Mouse (Mus musculus) erythroblast, adult 5-6 weeks (primary cell): ENCODE measurements around the gene Xntrpc. TPM values are rescaled to one million over a fixed set of nuclear protein-coding genes. Genes with fewer than 3 reads are reported as not detected.
"Not testable (repeated sequence)": the region's sequence is repeated elsewhere in the genome, so short reads cannot be mapped to it uniquely, and the experiment has no call there.

Source experiments
- ATAC-seq: replicated peaks from 2 replicates; pipeline ENCODE4 v1.8.0; 2016; ENCODE audit warnings: moderate number of reproducible peaks, mild to moderate bottlenecking, moderate TSS enrichment, inconsistent platforms; ENCODE audit not compliant: poor library complexity, low FRiP score, severe bottlenecking
- total RNA-seq, 2 experiments: library from RNA; stranded (forward) in 1 of 2; stranded (reverse) in 1 of 2; fragments of 150-400 nt in 1 of 2; fragments of 200-764, 138-1000 nt in 1 of 2; gene quantifications; 2 replicates each; pipeline versions ENCODE4 v1.2.3 to v1.2.4; 2015 to 2017; ENCODE audit warnings: low replicate concordance in 2 of 2

Gene Xntrpc
- 1.3 TPM in 1 of 2 replicates, not detected in the other for total RNA-seq (2015; ENCODE audit: low replicate concordance)
- 0.70 and 1.1 TPM in 2 replicates for total RNA-seq (2017; ENCODE audit: low replicate concordance)

DNA sequence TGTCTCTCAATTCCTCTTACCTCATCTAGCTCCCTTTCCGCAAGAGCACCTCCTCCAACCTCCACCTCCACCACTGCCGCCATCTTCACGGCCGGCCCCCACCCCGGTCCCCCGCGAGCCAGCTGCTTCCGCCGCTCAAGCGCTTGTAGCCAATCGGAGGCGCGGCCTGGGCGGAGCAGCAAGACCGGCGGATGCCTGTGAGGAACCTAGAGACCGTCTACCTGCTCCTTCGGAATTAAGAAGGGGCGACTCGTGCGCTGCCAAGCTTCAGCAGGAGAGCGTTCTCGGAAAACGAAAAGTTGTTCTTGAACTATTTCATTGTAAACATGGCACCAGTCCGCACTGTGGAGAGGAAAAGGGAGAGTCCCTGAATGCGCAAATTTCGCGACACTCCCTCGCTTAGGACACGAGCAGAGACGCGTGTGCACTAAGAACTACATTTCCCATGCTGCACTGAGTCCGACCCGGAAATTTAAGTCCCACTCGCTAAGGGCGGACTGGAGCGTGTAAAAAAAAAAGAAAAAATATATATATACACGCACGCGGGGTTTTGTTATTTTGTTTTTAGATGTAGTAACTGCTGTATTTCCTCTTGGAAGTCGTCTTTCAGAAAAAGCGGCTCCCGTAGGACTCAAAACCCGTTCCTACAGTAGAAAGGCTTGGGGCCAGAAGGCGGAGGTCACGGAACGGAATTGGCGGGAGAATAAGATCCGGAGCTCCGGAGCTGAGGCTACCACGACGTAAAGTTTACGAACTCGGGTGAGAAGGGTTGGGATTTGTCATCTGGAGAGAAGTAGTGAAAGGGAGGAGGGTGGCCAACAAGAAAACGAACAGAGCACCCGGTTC lies at the start of gene Xntrpc, which contains the start of the genes Rnf121 and Xndc1:
TSS of gene Xntrpc (plus strand) at position 668 of the 846 bp plus-strand sequence.
TSS of gene Rnf121 (minus strand) at position 424 of the 846 bp plus-strand sequence.
TSS of gene Xndc1 (plus strand) at position 466 of the 846 bp plus-strand sequence.
- peak; percentile 97 for ATAC-seq

DNA sequence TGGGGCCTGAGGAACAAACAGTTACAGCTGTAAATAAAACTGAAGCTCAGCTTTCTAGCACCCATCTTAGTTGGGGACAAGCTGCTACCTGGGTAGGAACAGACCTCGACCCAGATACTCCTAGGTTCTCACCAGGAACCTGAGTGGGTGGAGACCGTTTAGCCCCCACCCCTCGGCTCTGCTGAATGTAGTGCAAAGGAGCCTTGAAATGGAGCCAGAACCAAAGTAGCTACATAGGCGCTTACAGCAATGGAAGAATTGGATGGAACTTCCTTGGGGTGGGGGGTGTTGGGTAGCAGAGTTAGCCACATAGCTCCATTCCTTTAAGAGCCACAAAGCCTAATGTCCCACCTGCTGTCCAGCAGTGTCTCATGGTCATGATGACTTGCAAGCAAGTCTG lies 48.6 kb upstream of the Xntrpc start:
- ATAC-seq = peak; percentile 33

DNA sequence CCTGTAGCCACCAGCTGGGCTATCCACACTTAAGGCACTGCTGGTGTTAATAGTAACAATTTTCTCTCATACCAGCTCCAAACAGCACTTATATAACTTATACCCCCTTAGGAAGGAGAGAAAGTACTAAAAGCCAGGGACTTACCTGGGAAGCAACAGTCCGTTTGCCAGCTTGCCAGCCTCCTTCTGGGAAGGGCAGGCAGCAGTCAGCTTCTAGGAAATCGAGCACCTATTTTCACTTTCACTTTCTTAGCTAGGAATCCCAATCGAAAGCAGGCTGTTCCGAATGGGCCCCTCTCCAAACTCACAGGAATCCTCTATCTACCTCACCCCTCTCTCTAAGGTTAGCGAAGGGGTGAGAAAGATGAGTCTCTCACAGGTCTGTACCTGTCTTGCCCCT lies 48.1 kb upstream of the Xntrpc start:
- peak; percentile 36; the same call in 1 of the 2 replicates for ATAC-seq

DNA sequence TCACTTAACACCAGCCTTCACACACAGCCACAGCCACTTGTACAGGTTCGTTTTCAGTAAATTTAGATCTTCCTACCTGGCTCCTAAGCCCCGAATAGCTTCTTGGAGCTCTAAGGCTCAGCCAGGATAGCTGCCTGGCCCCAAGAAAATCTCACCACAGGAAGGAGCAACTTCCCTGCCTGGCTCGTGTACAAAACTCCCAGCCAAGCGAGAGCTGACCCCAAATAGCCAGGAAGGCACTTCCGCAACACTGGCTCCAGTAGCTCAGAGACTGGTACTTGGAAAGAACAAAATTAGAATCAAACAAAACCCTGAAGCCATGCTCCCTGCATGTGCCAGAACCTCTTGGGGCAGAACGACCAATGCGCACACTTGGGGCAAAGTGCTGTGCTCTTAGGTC lies 47.5 kb upstream of the Xntrpc start:
- no peak for ATAC-seq

DNA sequence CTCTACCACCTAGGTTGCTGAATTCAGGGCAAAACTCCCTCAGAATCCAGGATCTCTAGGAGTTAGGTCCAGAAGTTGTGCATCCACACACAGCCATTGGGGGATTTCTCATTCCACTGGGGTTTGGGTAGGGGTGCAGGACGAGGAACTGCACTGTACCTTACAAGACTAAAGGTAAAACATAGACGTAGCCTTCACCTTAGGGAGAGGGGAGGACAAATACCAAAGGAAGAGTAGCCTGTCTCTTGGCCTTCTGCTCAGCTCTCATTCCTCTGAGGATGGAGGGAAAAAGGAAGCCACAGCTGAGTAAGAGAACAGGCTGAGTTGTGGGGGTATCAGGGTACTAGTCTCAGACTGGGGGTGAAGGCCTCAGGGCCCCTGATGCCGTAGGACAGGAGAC lies 46.9 kb upstream of the Xntrpc start, which contains the start of gene Il18bp:
TSS of gene Il18bp (minus strand) at position 101 of the 400 bp plus-strand sequence.
- no peak for ATAC-seq

DNA sequence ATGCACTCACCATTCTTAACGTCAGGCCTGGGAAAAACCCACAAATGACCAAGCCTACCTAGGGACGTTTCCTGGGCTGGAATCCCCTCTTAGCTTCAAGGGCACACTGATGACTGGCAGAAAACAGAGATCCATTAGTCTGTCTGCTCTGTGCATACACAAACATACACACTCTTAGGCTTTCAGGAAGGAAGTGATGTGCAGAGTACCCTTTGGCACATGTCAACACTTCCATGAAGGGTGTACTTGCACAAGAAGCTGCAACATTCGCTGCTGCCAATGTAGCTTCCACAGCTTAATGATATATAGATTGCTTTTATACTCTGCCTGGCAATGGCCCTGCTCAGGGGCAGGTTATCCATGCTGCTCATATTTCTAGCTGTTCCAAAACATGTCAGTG lies 46.2 kb upstream of the Xntrpc start:
- ATAC-seq = no peak

DNA sequence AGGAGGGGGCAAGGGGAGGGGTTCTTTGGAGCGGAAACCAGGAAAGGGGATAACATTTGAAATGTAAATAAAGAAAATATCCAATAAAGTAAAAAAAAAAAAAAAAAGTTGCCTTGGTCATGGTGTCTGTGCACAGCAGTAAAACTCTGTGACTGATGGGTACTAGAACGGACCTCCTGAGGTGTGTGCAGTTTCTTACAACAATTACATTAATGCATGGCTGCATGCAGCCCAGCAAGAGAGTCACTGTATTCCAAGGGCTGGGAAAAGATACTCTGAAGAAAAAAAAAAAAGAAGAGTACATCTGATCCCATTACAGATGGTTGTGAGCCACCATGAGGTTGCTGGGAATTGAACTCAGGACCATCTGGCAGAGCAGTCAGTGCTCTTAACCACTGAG lies 44.6 kb upstream of the Xntrpc start:
- not testable (repeated sequence) for ATAC-seq

DNA sequence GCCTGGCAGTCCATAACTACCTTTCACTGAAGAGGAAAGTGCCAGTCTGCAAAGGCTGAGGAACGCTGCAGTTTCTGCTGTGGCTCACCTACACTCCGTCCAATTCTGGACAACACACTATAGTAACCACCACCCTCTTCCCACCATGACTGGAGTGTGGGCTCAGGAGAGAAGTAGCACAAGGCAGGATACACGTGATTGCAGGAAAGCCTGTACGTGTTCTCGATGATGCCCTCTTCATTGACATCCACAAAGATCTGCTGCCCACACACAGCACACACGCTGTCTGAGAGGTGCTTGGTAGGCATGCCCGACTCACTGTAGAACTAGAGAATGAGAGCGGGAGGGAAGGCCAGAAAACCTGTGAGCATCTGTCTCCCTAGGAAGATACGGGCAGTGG lies 41.7 kb upstream of the Xntrpc start:
- ATAC-seq = no peak

DNA sequence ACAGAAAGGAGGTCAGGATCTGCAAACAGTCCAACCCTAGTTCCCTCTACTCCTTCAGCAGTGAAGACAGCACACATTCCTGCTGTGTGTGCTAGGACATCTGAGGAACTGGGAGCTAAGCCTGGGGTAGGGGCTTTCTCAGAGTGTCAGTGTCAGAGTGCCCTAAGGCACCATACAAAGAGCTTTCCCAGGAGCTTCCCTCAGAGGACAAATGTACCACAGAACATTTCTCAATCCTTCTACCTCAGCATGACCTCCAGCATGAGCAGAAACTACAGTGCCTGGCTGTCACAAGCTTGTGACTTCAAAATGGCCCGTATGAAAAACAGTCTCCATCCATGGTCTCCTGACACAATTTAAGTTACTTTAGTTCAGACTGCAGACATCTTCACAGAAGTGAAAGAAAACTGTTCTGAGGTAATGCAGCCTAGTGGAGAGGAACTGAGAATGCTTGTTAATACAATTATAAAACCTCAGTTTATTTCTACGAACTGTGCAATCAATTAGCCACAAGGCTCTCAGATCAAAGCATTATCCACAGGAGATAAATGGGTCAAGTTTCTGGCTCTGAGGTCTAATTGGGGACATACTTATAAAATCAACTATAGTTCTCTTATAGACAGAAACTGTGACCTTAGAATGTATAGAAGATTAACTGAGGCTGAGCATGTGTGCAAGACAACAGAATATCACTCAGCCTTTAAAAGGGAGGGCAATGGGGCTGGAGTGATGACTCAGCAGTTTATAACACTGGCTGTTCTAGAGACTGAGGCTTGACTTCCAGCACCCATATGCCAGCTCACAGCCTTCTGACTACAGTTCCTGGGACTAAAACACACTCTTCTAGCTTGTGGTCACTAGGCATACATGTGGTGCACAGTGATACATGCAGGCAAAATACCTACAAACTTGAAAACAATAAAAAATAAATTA lies 40.1 kb upstream of the Xntrpc start:
- peak; percentile 64; the same call in 1 of the 2 replicates for ATAC-seq

DNA sequence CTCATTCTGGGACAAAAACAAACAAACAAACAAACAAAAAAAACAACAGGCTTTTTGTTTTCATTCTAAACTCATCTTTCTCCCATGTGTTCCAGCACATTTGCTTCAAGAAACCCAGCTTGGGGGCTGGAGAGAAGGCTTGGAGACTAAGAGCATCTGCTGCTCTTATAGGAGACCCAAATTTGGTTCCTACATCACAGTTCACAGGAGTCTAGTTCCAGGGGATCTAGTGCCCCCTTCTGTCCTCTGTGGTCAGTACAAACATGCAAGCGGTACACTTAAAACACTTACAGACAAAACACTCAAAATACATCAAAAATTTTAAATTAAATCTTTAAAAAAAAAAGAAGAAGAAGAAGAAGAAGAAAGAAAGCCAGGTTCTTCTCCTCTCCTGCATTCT lies 30.6 kb upstream of the Xntrpc start:
- no peak for ATAC-seq

DNA sequence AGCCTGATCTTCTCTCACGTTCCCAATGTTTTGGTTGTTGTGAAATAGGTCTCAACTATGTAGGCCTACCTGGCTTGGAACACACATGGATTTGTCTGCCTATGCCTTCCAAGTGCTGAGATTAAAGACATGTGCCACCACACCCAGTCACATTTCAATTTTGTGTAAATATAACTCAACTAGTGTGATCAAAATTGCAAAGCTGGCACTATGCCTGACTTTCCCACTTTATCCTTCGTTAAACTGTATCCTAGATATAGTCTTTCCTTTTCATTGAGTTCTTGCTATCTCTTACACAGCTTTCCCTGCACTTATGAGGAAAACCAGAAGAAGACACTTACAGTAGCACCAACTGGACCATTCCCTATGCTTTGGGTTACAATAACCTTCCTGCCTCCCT lies 30.0 kb upstream of the Xntrpc start:
- ATAC-seq = no peak

DNA sequence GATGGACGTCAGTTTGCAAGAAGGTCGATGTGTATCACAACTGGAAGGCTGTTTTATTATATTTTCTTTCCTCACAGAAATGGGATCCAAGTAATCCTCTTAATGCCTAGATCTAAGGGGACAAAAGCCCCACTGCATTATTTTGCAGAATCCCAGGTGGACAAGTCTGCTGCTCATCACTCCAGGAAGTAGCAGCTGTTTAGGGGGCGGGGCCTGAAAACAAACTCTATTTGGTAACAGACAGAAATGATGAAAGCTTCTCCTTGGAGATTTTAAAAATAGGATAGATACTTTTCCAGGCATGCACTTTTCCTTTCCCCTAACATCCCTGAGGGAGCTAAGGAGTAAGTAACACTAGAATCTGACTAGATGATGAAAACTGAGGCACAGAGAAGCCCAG lies 28.2 kb upstream of the Xntrpc start:
- ATAC-seq = no peak

DNA sequence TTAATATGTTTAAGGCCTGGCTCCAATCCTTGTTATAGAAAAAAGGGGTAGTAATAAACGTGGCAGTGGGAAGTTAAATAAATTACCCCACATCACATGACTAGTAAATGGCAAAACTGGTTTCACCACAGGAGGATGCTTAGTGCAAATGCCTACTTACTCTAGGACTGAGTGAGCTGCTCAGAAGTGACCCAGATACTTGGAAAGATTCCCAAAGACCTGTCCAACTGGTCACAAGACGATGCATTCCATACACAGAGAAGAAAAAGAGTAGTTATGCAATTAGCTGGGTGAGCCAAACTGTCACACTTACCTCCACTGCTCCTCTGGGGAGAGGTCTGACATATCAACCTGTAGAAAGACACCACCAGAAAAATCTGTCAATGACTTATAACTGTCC lies 23.2 kb upstream of the Xntrpc start:
- 0 out of 2 replicates have a peak, but pooled peaks have one; percentile 18 for ATAC-seq

DNA sequence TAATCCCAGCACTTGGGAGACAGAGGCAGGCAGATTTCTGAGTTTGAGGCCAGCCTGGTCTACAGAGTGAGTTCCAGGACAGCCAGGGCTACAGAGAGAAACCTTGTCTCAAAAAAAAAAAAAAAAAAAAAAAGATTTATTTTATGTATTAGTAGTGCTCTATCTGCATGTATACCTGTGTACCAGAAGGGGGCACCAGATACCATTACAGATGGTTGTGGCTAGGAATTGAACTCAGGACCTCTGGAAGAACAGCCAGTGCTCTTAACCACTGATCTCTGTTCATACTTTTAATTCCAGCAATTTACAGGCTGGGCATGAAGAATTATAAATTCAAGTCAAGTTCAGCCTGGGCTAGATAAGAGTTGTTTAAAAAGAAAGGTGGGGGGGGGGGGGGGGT lies 17.0 kb upstream of the Xntrpc start:
- not testable (repeated sequence) for ATAC-seq

DNA sequence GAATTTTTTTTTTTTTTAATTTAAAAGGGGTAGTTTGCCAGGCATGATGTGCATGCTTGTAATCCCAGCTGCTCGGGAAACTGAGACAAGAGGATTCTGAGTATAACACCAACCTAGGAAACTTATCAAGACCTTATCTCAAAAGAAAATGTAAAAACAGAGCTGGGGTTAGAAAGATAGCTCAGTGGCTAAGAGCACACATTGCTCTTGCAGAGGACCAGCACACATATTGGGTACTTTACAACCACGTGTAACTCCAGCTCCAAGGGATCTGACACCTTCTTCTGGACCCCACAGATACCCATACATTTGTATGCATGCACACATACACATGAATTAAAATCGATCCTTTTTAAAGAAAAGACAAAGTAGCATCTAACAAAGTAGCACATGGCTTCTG lies 4.2 kb upstream of the Xntrpc start:
- ATAC-seq = no peak

DNA sequence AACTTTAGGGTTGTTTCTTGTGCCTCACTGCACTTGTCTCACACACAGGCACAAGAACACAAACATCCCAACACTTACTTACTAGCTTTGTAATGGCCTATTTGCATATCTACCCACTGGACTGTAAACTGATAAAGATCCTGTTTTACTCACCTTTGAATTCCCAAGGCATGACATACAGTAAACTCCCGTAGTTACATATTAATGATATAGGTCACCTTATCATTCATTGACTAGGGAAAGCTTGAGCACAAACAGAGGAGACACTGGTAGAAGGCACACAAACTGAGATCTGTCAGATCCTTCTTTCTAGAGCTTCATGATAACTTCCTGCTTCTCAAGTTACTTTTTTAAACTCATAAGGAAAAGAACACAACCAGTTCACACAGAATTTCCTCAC lies 3.3 kb upstream of the Xntrpc start:
- no peak for ATAC-seq

DNA sequence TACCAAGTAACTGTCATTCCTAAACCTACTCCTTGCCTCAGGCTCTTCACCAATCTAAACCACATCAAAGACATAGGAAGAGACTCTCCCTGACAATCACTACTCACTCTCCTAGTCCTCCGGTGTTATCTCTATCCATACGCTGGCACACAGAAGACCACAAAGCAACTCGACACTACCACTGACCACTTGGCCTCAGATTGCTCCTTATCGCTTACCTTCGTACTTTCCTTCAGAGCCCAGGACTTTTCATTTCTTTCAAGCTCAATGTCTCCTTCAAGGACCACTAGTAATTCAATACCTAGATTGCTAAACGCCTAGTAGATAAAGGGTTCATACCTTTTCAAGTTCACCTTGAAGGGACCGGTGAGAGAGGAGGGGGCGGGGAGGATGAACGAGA lies 1.6 kb upstream of the Xntrpc start:
- no peak for ATAC-seq

DNA sequence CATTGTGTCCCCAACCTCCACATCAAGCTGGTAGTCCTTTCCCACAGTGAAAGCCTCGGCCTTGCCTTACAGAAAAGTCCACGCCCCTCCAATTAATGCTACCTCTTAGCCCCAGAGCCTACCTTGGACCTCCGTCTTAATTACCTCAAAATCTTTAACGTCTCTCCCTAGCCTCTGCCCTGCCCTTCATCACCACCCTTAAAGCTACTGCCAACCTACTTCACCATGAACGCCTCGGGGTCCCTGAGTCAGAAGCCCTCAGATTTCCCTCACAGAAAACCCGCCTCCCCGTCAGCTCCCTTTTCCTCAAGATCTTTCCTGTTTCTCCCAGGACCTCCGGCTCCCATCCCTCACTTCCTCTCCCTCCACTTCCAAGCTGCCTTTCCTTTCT lies 863 bp upstream of the Xntrpc start:
- ATAC-seq = peak; percentile 28

DNA sequence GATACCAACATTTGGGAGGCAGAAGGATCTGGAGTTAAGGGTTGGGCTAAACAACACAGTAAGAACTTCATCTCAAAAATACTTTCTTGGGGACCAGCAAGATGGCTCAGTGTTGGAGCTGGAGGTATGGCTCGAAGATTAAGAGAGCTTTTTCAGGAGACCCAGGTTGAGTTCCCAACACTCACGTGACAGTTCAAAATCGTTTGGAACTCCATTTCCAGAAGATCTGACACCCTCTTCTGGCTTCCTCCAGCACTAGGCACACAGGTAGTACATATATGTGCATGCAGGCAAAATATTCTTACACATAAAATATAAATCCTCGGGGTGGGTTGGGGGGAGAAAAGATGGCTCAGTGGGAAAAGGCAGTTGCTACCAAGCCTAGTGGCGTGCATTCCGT lies 850 bp downstream of the Xntrpc start:
- no peak for ATAC-seq

DNA sequence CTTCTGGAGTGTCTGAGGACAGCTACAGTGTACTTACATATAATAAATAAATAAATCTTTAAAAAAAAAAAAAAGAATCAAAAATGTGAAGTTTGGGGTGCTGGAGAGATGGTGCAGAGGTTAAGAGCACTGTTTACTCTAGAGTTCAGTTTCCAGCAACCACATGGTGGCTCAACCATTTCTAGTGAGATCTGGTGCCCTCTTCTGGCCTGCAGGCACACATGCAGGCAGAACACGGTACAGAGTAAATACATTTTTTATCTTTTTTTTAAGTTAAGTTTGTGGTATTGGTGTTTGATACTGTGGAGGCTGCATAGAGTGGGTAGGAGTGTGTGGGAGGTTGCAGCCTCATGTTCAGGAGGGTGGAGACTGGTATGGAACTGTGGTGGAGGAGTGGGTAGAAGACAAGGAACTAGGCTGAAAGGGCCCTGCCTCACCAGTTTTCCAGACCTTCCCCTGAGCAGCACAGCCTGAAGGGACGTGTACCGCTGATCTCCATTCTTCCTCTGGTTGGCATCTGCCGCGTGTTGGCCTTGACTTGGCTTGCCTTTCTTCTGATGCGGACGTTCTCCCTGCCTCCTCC lies 11.3 kb downstream of the Xntrpc start:
- peak; percentile 62 for ATAC-seq
